Mouse (Mus musculus): Measurements from ENCODE around the gene Med6.

DNA sequence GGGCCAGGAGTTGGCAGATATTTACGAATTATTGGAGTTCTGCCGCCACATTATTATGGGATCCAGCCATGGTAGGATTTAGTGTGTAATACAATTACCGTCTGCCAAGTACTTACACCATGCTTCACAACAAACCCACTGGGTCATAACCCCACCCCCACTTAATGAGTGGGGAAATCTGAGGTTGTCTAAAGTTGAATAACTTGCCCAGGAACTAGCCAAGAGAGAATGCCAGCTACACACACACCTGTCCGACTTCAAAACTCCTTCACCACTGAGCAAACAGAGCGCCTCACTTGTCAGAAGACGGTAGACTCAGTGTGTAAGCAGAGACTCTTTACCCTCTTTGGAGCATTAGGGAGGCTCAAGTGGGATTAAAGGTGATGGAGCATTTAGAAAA is 32.6 kb upstream of the Med6 start:
- TF ChIP-seq CTCF (IDR thresholded peaks at IDR 0.05; ENCODE audit: borderline replicate concordance, insufficient read depth, low read length) (no peak), POLR2A (IDR thresholded peaks at IDR 0.05; ENCODE audit: low read depth, low read length) (no peak)
